Mouse (Mus musculus) liver, postnatal 0 days (tissue): ENCODE measurements at regions not wholly inside any gene's neighbourhood (a gene's known extent, or its start where the extent isn't known, plus 50 kb on each side); places are given as distances from the start of the nearest gene placed in this dataset.

ENCODE experiments used
- CTCF ChIP-seq: sonication (generic); IDR thresholded peaks from 2 replicates; pipeline ENCODE4 v1.5.1; 2016; ENCODE audit warnings: antibody characterized with exemption, low read depth
- EP300 ChIP-seq: IDR thresholded peaks from 2 replicates; pipeline ENCODE4 v1.6.1; 2016; ENCODE audit warnings: antibody characterized with exemption, low read depth, mild to moderate bottlenecking

GRCm38 (mm10) chr1:10854495-10854894 is 559.4 kb upstream of the A830018L16Rik start:
- TF ChIP-seq CTCF (no peak), EP300 (no peak)
